Mouse (Mus musculus) large intestine, adult 2 months (tissue): ENCODE data around the gene Map6d1. TPM values are rescaled to one million over a fixed set of nuclear protein-coding genes. Genes with fewer than 3 reads are reported as not detected.

Source experiments
- DNase-seq: peaks from one replicate; pipeline ENCODE4 v3.0.0-alpha.2; 2012; ENCODE audit warnings: low read depth, low spot score
- WGBS: fragments of 180-500 bp; shearing (Covaris S2); methylation state at CpG from one replicate; pipeline ENCODE4 v1.1.7; 2018; 5-methylcytosine and 5-hydroxymethylcytosine counted together
- polyA plus RNA-seq: library from polyadenylated mRNA; depleted of rRNA; stranded (reverse); fragments of >200 nt; gene quantifications from 2 replicates; pipeline ENCODE4 v1.2.3, GENCODE M21; 2012; rRNA removed

Map6d1 gene
- polyA plus RNA-seq, result 0.05 and 0.07 TPM in 2 replicates

GRCm38 (mm10) chr16:20240468-20241414 lies at the start of gene Map6d1:
Gene Map6d1 (minus strand): TSS chr16:20241358.
- DNase-seq, result no peak
- 2% methylated on average over 90 of the region's 90 CpGs for WGBS

DNA sequence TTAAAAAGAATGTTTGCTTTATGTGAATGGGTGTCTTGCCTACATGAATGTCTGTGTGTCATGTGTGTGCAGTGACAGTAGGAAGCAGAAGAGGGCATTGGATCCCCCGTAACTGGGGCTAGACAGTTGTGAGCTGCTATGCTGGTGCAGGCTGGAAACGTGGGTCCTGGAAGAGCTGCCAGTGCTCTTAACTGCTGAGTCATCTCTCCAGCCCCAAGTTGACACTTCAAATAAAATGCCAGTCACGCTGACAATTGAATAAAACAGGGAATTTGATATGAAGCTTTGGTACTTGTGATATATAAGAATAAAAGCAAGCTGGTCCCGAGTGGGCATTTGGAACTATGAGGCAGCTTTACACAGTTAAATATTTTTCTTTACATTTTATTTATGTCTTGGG lies 39.1 kb upstream of the Map6d1 start:
- DNase-seq, result no peak
- WGBS, result 74% methylated on average over 4 of the region's 4 CpGs

- WGBS, result 82% methylated on average over 5 of the region's 5 CpGs
- DNase-seq, result no peak
Observed at GRCm38 (mm10) chr16:20279395-20279794, 38.2 kb upstream of the Map6d1 start.

- 18% methylated on average over 3 of the region's 3 CpGs for WGBS
- no peak for DNase-seq
Observed at GRCm38 (mm10) chr16:20272994-20273393, 31.8 kb upstream of the Map6d1 start.

GRCm38 (mm10) chr16:20271339-20271738 lies 30.2 kb upstream of the Map6d1 start:
- 66% methylated on average over 4 of the region's 4 CpGs for WGBS
- no peak for DNase-seq

- DNase-seq, result no peak
- WGBS, result 62% methylated on average over 7 of the region's 7 CpGs
Observed at GRCm38 (mm10) chr16:20265089-20265488, 23.9 kb upstream of the Map6d1 start.

GRCm38 (mm10) chr16:20257926-20258325 lies 16.8 kb upstream of the Map6d1 start:
- WGBS, result 87% methylated on average over 5 of the region's 5 CpGs
- no peak for DNase-seq

DNA sequence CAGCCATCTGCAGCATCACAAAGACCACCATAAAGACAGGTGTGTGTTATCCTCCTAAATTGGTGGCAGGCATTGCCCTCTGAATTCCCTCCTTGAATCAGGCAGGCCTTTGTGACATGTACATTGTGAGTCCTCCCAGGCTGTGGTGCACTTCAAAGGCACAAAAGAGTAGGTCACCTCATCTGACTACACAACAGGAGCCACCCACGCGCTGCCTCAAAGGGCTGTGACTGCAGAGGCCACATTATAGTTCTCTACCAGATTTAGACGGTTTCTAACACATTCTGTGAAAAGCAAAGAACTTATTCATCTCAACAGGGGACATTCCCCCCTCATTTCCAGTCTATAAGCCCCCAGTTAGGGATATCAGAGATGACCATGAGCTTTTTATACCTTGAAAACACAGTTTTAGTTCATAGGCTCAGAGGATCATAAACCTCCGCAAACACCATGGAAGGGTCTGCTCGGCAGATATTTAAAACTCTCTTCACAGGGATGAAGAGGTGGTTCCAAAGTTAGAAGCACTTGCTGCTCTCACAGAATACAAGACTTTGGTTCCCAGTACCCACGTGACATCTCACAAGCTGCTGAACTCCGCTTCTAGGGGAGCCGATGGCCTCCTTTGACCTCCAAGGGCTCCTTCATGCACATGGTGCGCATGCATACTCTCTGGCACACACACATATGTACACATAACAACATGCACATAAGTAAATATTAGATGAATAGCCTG lies 7.5 kb upstream of the Map6d1 start:
- 84% methylated on average over 9 of the region's 9 CpGs for WGBS
- DNase-seq, result no peak

GRCm38 (mm10) chr16:20247103-20247502 lies 5.9 kb upstream of the Map6d1 start:
- no peak for DNase-seq

- WGBS, result 80% methylated on average over 4 of the region's 4 CpGs
- DNase-seq, result no peak
Observed at GRCm38 (mm10) chr16:20238646-20239045, 2.5 kb downstream of the Map6d1 start.

DNA sequence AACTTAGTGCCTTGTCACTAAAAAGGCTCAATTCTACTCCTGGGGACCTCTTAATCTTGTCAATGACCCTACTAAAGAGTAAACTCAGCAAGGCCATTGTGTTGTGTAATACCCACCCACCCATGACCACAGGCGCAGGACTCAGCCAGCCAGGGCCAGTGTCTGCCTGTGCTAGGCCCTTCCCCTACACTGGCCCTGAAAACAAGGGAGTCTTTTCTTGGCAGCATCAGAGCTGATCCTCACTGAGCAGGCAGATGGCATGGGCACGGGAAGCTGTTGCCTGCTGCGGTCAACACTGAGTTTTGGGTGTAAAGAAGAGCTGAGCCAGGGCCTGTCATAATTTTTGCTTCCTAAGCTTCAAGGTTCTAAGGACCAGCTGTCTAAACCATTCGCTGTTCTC lies 3.7 kb downstream of the Map6d1 start:
- DNase-seq, result no peak
- WGBS, result 69% methylated on average over 4 of the region's 4 CpGs

DNA sequence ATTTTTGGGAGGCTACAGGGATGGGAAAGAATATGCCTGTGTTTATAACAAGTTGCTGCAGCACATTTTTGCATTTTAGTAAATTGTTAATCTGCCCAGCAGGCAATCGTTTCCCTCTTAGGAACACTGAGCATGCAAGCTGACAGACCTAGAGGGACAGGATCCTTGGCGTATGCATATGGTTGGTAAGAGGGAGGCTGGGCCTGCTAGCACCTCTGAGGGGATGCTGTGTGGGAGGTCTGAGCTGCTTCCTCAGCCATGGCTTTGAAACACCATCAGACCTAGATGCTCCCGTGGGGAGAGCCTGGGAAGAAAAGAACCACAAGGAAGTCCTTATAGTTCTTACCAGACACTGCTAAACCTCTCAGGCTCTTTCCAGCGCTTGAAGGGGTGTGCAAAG lies 6.8 kb downstream of the Map6d1 start:
- 67% methylated on average over 4 of the region's 4 CpGs for WGBS
- DNase-seq, result no peak

GRCm38 (mm10) chr16:20228167-20228566 lies 13.0 kb downstream of the Map6d1 start:
- 93% methylated on average over 5 of the region's 5 CpGs for WGBS
- DNase-seq, result no peak

- WGBS, result 71% methylated on average over 6 of the region's 6 CpGs
- DNase-seq, result no peak
Observed at GRCm38 (mm10) chr16:20227504-20227903, 13.7 kb downstream of the Map6d1 start.

DNA sequence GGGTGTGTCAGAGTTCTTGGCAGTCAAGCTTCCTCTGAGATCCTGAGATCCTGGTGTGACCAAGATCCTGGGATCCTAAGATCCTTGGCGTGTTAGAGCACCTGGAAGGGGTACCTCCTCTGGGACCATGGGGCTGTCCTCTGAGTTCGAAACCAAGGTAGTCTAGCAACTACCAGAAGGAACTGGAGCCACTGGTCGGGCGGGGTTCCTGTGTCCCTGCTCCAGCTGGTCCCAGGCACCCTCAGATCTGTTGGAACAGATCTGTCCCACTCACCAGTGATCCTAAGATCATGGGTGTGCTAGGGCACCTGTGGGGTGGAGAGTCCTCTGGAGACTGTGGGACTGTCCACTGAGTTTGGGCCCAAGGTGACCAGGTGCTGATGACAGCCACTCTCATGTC lies 14.5 kb downstream of the Map6d1 start:
- 95% methylated on average over 4 of the region's 4 CpGs for WGBS
- no peak for DNase-seq

DNA sequence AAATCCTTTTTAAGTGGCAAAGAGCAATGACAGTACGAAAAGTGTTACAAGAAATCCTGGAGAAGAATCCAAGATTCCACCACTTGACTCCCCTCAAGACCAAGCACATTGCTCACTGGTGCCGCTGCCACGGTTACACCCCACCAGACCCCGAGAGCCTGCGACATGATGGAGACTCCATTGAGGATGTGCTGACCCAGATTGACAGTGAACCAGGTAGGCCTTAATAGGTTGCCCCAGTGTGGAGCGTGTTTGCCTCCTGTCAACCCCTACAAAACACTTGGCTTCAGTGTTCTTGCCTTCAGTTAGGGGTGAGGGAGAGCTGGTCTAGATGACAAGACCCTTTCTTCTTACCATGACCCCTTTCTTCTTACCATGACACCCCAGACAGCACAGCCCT lies 18.4 kb downstream of the Map6d1 start:
- no peak for DNase-seq
- WGBS, result 96% methylated on average over 6 of the region's 6 CpGs

GRCm38 (mm10) chr16:20213591-20214226 lies 27.4 kb downstream of the Map6d1 start:
- 76% methylated on average over 3 of the region's 3 CpGs for WGBS

GRCm38 (mm10) chr16:20199501-20200201 lies 41.5 kb downstream of the Map6d1 start:
- DNase-seq, result no peak
- WGBS, result 49% methylated on average over 5 of the region's 5 CpGs

More at GRCm38 (mm10) chr16:20213591-20214226, 27.4 kb downstream of the Map6d1 start:
- DNase-seq, result no peak

- no peak for DNase-seq
- 92% methylated on average over 5 of the region's 5 CpGs for WGBS
Observed at GRCm38 (mm10) chr16:20196962-20197361, 44.2 kb downstream of the Map6d1 start.

DNA sequence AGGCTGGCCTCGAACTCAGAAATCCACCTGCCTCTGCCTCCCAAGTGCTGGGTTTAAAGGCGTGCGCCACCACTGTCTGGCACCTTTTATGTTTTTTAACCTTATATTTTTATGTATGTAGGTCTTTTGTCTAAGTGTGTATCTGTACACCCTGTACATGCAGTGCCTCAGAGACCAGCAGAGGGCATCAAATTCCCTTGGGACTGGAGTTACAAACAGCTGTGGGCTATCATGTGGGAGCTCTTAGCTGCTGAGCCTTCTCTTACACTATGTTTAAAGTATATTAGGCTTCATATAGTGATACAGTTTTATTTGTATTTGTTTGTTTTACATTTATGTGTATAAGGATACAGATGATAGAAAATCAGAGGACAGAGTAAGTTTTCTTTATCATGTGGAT lies 45.6 kb downstream of the Map6d1 start:
- DNase-seq, result no peak
- 97% methylated on average over 3 of the region's 3 CpGs for WGBS
